Mouse (Mus musculus): ENCODE data around the gene Mrpl37.

DNA sequence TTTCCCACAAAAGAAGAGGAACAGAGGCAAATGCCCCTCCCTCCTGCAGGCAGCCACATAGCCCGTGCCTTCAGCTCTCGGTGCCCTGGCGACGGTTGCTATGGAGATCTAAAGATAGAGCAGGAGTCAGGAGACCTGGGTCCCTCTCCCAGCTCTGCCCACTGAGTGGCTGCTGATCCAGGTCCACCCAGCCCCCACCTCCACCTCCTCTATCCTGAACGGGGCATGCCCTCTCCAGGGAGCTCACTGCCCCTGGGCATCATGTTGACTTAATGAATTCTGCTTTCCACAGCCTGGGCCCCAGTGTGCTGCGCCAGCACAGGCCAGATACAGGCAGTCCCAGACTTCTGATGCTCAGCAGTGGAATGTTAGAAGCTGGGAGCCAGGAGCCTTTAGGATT, 18.2 kb upstream of the Mrpl37 start:
- TF ChIP-seq CTCF (IDR thresholded peaks at IDR 0.05; ENCODE audit: borderline replicate concordance, insufficient read depth, low read depth, low read length) (no peak), POLR2A (IDR thresholded peaks at IDR 0.05; ENCODE audit: borderline replicate concordance, insufficient read depth, low read length) (no peak)

Data from cerebellum, adult 2 months (tissue).